7 mouse cellular contexts compared by ENCODE assay signal in genomic region chr10:91082550-91083392, GRCm38 (mm10). TPM values are rescaled to one million over a fixed set of nuclear protein-coding genes. Genes with fewer than 3 reads are reported as not detected.
A peak's percentile ranks its signal among the peaks of the same experiment; 100 is the strongest.
DNase-seq lines count a peak whose midpoint lies in the region; ATAC-seq and TF ChIP-seq lines count a peak whose summit lies in the region.

Apaf1 (minus strand) TSS chr10:91082770.
Ikbip (plus strand) TSS chr10:91082940.

- peak within 1 kb of the TSS; percentile 90 for H3K27ac ChIP-seq in embryonic facial prominence, embryonic 10.5 days (replicated peaks)
- H3K27ac ChIP-seq in intestine, postnatal 0 days (ENCODE audit: low read depth, low read length) = peak within 1 kb of the TSS; percentile 97
- H3K27ac ChIP-seq in midbrain, embryonic 12.5 days (replicated peaks) = peak within 1 kb of the TSS; percentile 87
- H3K27ac ChIP-seq in small intestine, adult 2 months (ENCODE audit: insufficient read depth, low read depth, low read length) = peak within 1 kb of the TSS; percentile 85

- WGBS in embryonic facial prominence, embryonic 10.5 days = under 1% methylated on average over 87 of the region's 87 CpGs
- under 1% methylated on average over 71 of the region's 87 CpGs for WGBS in intestine, postnatal 0 days
- WGBS in midbrain, embryonic 12.5 days = under 1% methylated on average over 68 of the region's 87 CpGs
- whole genome bisulfite sequencing in small intestine, adult 2 months = under 1% methylated on average over 87 of the region's 87 CpGs

- peak within 1 kb of the TSS; percentile 89 for H3K4me3 ChIP-seq in embryonic facial prominence, embryonic 10.5 days
- H3K4me3 ChIP-seq in intestine, postnatal 0 days (ENCODE audit: low read depth, low read length) = peak within 1 kb of the TSS; percentile 97
- peak within 1 kb of the TSS; percentile 87 for H3K4me3 ChIP-seq in midbrain, embryonic 12.5 days
- H3K4me3 ChIP-seq in small intestine, adult 2 months (ENCODE audit: low read depth, low read length) = peak within 1 kb of the TSS; percentile 89

- H3K4me1 ChIP-seq in embryonic facial prominence, embryonic 10.5 days = peaks cover 16% of the 10 kb centered on the region
- H3K4me1 ChIP-seq in intestine, postnatal 0 days (replicated peaks; ENCODE audit: control insufficient read depth, insufficient read depth, low read length) = no peaks in the 10 kb centered on the region; the same call in 1 of the 2 replicates
- peaks cover 3% of the 10 kb centered on the region; the same call in 1 of the 2 replicates for H3K4me1 ChIP-seq in midbrain, embryonic 12.5 days
- no peaks in the 10 kb centered on the region for H3K4me1 ChIP-seq in small intestine, adult 2 months (ENCODE audit: control insufficient read depth, insufficient read depth, insufficient read length, low read length)

- H3K36me3 ChIP-seq in embryonic facial prominence, embryonic 10.5 days (replicated peaks) = peaks cover 20% of the 10 kb centered on the region
- peaks cover 12% of the 10 kb centered on the region; the same call in 1 of the 2 replicates for H3K36me3 ChIP-seq in intestine, postnatal 0 days (ENCODE audit: control insufficient read depth, insufficient read depth)
- H3K36me3 ChIP-seq in midbrain, embryonic 12.5 days = peaks cover 8% of the 10 kb centered on the region; the same call in 1 of the 2 replicates
- H3K36me3 ChIP-seq in small intestine, adult 2 months (ENCODE audit: control insufficient read depth, insufficient read depth, low read length) = peaks cover 13% of the 10 kb centered on the region

- no peak for TF ChIP-seq CTCF in intestine, postnatal 0 days (IDR thresholded peaks at IDR 0.05; ENCODE audit: low read depth)
- no peak for TF ChIP-seq CTCF in small intestine, adult 2 months (IDR thresholded peaks at IDR 0.05; ENCODE audit: extremely low read depth, insufficient read length, insufficient replicate concordance, low read depth, low read length)

- no peaks in the 10 kb centered on the region for H3K27me3 ChIP-seq in embryonic facial prominence, embryonic 10.5 days (replicated peaks; ENCODE audit: low read depth, poor library complexity, severe bottlenecking)
- no peaks in the 10 kb centered on the region for H3K27me3 ChIP-seq in intestine, postnatal 0 days (replicated peaks; ENCODE audit: control insufficient read depth, insufficient read depth, low read length)
- no peaks in the 10 kb centered on the region for H3K27me3 ChIP-seq in midbrain, embryonic 12.5 days
- H3K27me3 ChIP-seq in small intestine, adult 2 months (ENCODE audit: control insufficient read depth, insufficient read depth, low read length) = no peaks in the 10 kb centered on the region

- intact Hi-C loops in left cerebral cortex, postnatal 4 days (cut with DNase I) = no loop called here

- peak; percentile 100 for DNase-seq in adrenal gland, postnatal 10 days
- DNase-seq in embryonic facial prominence, embryonic 10.5 days (ENCODE audit: low spot score) = peak; percentile 100
- DNase-seq in gonadal fat pad, adult 2 months (ENCODE audit: low read depth) = peak; percentile 52
- DNase-seq in left cerebral cortex, postnatal 4 days = peak; percentile 100

- H3K9me3 ChIP-seq in embryonic facial prominence, embryonic 10.5 days = no peaks in the 10 kb centered on the region
- no peaks in the 10 kb centered on the region for H3K9me3 ChIP-seq in intestine, postnatal 0 days (ENCODE audit: control insufficient read depth)
- no peaks in the 10 kb centered on the region for H3K9me3 ChIP-seq in midbrain, embryonic 12.5 days

- peak; percentile 92 for TF ChIP-seq POLR2A in small intestine, adult 2 months (IDR thresholded peaks at IDR 0.05; ENCODE audit: low read depth, low read length)

- H3K4me2 ChIP-seq in intestine, postnatal 0 days (replicated peaks; ENCODE audit: low read depth) = peak within 1 kb of the TSS; percentile 87
- peak within 1 kb of the TSS; percentile 70 for H3K4me2 ChIP-seq in midbrain, embryonic 12.5 days (replicated peaks)

- H3K9ac ChIP-seq in intestine, postnatal 0 days (ENCODE audit: low read depth, low read length) = peak within 1 kb of the TSS; percentile 89
- peak within 1 kb of the TSS; percentile 84 for H3K9ac ChIP-seq in midbrain, embryonic 12.5 days (replicated peaks)

- ATAC-seq in intestine, postnatal 0 days = peak; percentile 99
- peak; percentile 97 for ATAC-seq in midbrain, embryonic 12.5 days (ENCODE audit: low FRiP score, low read depth)

RNA-seq across cellular contexts. Expression of gene Apaf1, which starts in this region (rescaled TPM):
- 10 to 100 TPM; 13.5 to 14.7 TPM for total RNA-seq in adrenal gland, postnatal 10 days (2021)
- 22.9 and 26.8 TPM in 2 replicates for polyA plus RNA-seq in embryonic facial prominence, embryonic 10.5 days (2016; fragmentation: Nextera tagmentation; extraction: Ambion mirVana)
- polyA plus RNA-seq in gonadal fat pad, adult 2 months (2012; rRNA removed) = 3.3 and 3.6 TPM in 2 replicates
- polyA plus RNA-seq in intestine, postnatal 0 days (2015; fragmentation: Nextera tagmentation; extraction: Ambion mirVana) = 26.5 and 32.4 TPM in 2 replicates
- 10 to 100 TPM; 28.8 to 29.4 TPM for total RNA-seq in left cerebral cortex, postnatal 4 days (2021)
- 30.4 and 33.3 TPM in 2 replicates for polyA plus RNA-seq in midbrain, embryonic 12.5 days (2016; fragmentation: Nextera tagmentation; extraction: Ambion mirVana)
- polyA plus RNA-seq in small intestine, adult 2 months (2012; rRNA removed) = 8.4 and 13.1 TPM in 2 replicates

RNA-seq across cellular contexts. Expression of gene Ikbip, which starts in this region (rescaled TPM):
- 10 to 100 TPM; 30.4 to 34.5 TPM for total RNA-seq in adrenal gland, postnatal 10 days (2021)
- 21.0 and 22.9 TPM in 2 replicates for polyA plus RNA-seq in embryonic facial prominence, embryonic 10.5 days (2016; fragmentation: Nextera tagmentation; extraction: Ambion mirVana)
- 6.9 and 9.1 TPM in 2 replicates for polyA plus RNA-seq in gonadal fat pad, adult 2 months (2012; rRNA removed)
- polyA plus RNA-seq in intestine, postnatal 0 days (2015; fragmentation: Nextera tagmentation; extraction: Ambion mirVana) = 19.4 and 23.0 TPM in 2 replicates
- 10 to 100 TPM; 12.0 to 12.8 TPM for total RNA-seq in left cerebral cortex, postnatal 4 days (2021)
- 18.7 and 25.3 TPM in 2 replicates for polyA plus RNA-seq in midbrain, embryonic 12.5 days (2016; fragmentation: Nextera tagmentation; extraction: Ambion mirVana)
- 0.67 and 0.85 TPM in 2 replicates for polyA plus RNA-seq in small intestine, adult 2 months (2012; rRNA removed)

Comparison
In these comparisons a context has a peak if more than half of its experiments do, and no peak if none do; other contexts are left out.
1. Peak in every context shown above with its lines: DNase-seq, ATAC-seq, H3K4me3 ChIP-seq and H3K27ac ChIP-seq.